Mouse (Mus musculus): Measurements from ENCODE around the gene Taf6l.
A peak's percentile ranks its signal among the peaks of the same experiment; 100 is the strongest.

Taf6l gene

GRCm38 (mm10) chr19:8790171-8790570 lies 4.0 kb upstream of the Taf6l start:
- no peak for DNase-seq (ENCODE audit: low spot score in 2 of 2)

GRCm38 (mm10) chr19:8789171-8789570 lies 3.0 kb upstream of the Taf6l start:
- DNase-seq (ENCODE audit: low spot score in 2 of 2), result no peak

- DNase-seq (ENCODE audit: low spot score in 2 of 2), result no peak
Measured at GRCm38 (mm10) chr19:8788521-8788920, 2.3 kb upstream of the Taf6l start.

- no peak for DNase-seq (ENCODE audit: low spot score in 2 of 2)
Measured at GRCm38 (mm10) chr19:8774951-8775421, 11.2 kb downstream of the Taf6l start.

- DNase-seq (ENCODE audit: low spot score in 2 of 2), result peak; percentile 92 to 95
Measured at GRCm38 (mm10) chr19:8774086-8774835, 12.0 kb downstream of the Taf6l start, which contains the start of gene Tmem179b. Gene Tmem179b, minus strand, starts transcription at chr19:8774467.

GRCm38 (mm10) chr19:8773409-8773808 lies 12.8 kb downstream of the Taf6l start:
- DNase-seq (ENCODE audit: low spot score in 2 of 2), result no peak

- DNase-seq (ENCODE audit: low spot score in 2 of 2), result no peak
Measured at GRCm38 (mm10) chr19:8772996-8773395, 13.2 kb downstream of the Taf6l start.

- peak; percentile 69 to 78 for DNase-seq (ENCODE audit: low spot score in 2 of 2)
Measured at GRCm38 (mm10) chr19:8770567-8771270, 15.5 kb downstream of the Taf6l start, which contains the start of gene Tmem223. Gene Tmem223, plus strand, starts transcription at chr19:8770996.

GRCm38 (mm10) chr19:8765562-8765961 lies 20.7 kb downstream of the Taf6l start:
- no peak for DNase-seq (ENCODE audit: low spot score in 2 of 2)

- no peak for DNase-seq (ENCODE audit: low spot score in 2 of 2)
Measured at GRCm38 (mm10) chr19:8763276-8763675, 22.9 kb downstream of the Taf6l start.

- no peak for DNase-seq (ENCODE audit: low spot score in 2 of 2)
Measured at GRCm38 (mm10) chr19:8760757-8761156, 25.5 kb downstream of the Taf6l start.

- DNase-seq (ENCODE audit: low spot score in 2 of 2), result no peak
Measured at GRCm38 (mm10) chr19:8758899-8759298, 27.3 kb downstream of the Taf6l start.

- no peak for DNase-seq (ENCODE audit: low spot score in 2 of 2)
Measured at GRCm38 (mm10) chr19:8757471-8757998, 28.7 kb downstream of the Taf6l start.

- peak; percentile 82 to 90 for DNase-seq (ENCODE audit: low spot score in 2 of 2)
Measured at GRCm38 (mm10) chr19:8756635-8757387, 29.4 kb downstream of the Taf6l start, which contains the start of gene Nxf1. Gene Nxf1, plus strand, starts transcription at chr19:8757073.

- DNase-seq (ENCODE audit: low spot score in 2 of 2), result no peak
Measured at GRCm38 (mm10) chr19:8755652-8756051, 30.6 kb downstream of the Taf6l start.

GRCm38 (mm10) chr19:8747368-8747767 lies 38.8 kb downstream of the Taf6l start:
- no peak for DNase-seq (ENCODE audit: low spot score in 2 of 2)

GRCm38 (mm10) chr19:8745382-8745781 lies 40.8 kb downstream of the Taf6l start:
- no peak for DNase-seq (ENCODE audit: low spot score in 2 of 2)

- DNase-seq (ENCODE audit: low spot score in 2 of 2), result no peak
Measured at GRCm38 (mm10) chr19:8742176-8742575, 44.0 kb downstream of the Taf6l start.

- DNase-seq (ENCODE audit: low spot score in 2 of 2), result peak; percentile 94 to 95
Measured at GRCm38 (mm10) chr19:8741243-8741869, 44.9 kb downstream of the Taf6l start, which contains the start of gene Stx5a. Gene Stx5a, plus strand, starts transcription at chr19:8741413.

GRCm38 (mm10) chr19:8740603-8741002 lies 45.6 kb downstream of the Taf6l start, which contains the start of gene 1700092M07Rik:
Gene 1700092M07Rik, plus strand, starts transcription at chr19:8740718.
- no peak for DNase-seq (ENCODE audit: low spot score in 2 of 2)

GRCm38 (mm10) chr19:8739646-8740045 lies 46.6 kb downstream of the Taf6l start:
- DNase-seq (ENCODE audit: low spot score in 2 of 2), result no peak
